Mouse (Mus musculus) forebrain, postnatal 0 days (tissue): ENCODE results near the gene Fam174b. TPM values are rescaled to one million over a fixed set of nuclear protein-coding genes. Genes with fewer than 3 reads are reported as not detected.

Source experiments
- ATAC-seq: fragments of 200-750 bp; cut with Nextera tagmentation; 2 replicates; pipeline ENCODE4 v1.8.0; 2017; ENCODE audit warnings: mild to moderate bottlenecking, moderate library complexity
- DNase-seq: peaks from one replicate; pipeline ENCODE4 v3.0.0-alpha.2; 2015
- H3K27ac ChIP-seq: fragments of 300-500 bp; sonication (generic); 2 replicates; pipeline ENCODE4 v1.5.1; 2014; ENCODE audit warnings: low read depth, mild to moderate bottlenecking, antibody characterized with exemption, low read length, moderate library complexity, mixed read lengths
- H3K27me3 ChIP-seq: fragments of 300-500 bp; sonication (generic); 2 replicates; pipeline ENCODE4 v1.6.1; 2014; ENCODE audit warnings: mild to moderate bottlenecking, low read length, mixed read lengths; ENCODE audit not compliant: insufficient read depth
- H3K36me3 ChIP-seq: fragments of 300-500 bp; sonication (generic); 2 replicates; pipeline ENCODE4 v1.6.1; 2014; ENCODE audit warnings: mild to moderate bottlenecking, moderate library complexity; ENCODE audit not compliant: insufficient read depth
- H3K4me1 ChIP-seq: fragments of 300-500 bp; sonication (generic); 2 replicates; pipeline ENCODE4 v1.6.1; 2014; ENCODE audit warnings: antibody characterized with exemption; ENCODE audit not compliant: insufficient read depth
- H3K4me2 ChIP-seq: fragments of 300-500 bp; sonication (generic); 2 replicates; pipeline ENCODE4 v1.6.1; 2014; ENCODE audit warnings: low read depth, mild to moderate bottlenecking, moderate library complexity
- H3K4me3 ChIP-seq: fragments of 300-500 bp; sonication (generic); 2 replicates; pipeline ENCODE4 v1.5.1; 2014; ENCODE audit warnings: low read depth, low read length, mixed read lengths
- H3K9ac ChIP-seq: fragments of 300-500 bp; sonication (generic); 2 replicates; pipeline ENCODE4 v1.6.1; 2014; ENCODE audit warnings: mild to moderate bottlenecking
- H3K9me3 ChIP-seq: fragments of 300-500 bp; sonication (generic); 2 replicates; pipeline ENCODE4 v1.6.1; 2016; ENCODE audit warnings: low read length
- CTCF ChIP-seq: sonication (generic); IDR thresholded peaks from 2 replicates; pipeline ENCODE4 v1.5.1; 2016; ENCODE audit warnings: antibody characterized with exemption, control low read depth, low read depth
- WGBS: fragments of 180-500 bp; shearing (Covaris S2); extraction: QIAGEN DNeasy Blood & Tissue Kit; methylation state at CpG from one replicate; pipeline ENCODE4 v1.1.7; 2014; 5-methylcytosine and 5-hydroxymethylcytosine counted together
- polyA plus RNA-seq: library from polyadenylated mRNA; unstranded; fragments of >200 nt; fragmentation: Nextera tagmentation; extraction: Ambion mirVana; gene quantifications from 2 replicates; pipeline ENCODE4 v1.2.1, GENCODE M21; 2015
- total RNA-seq: library from RNA; depleted of rRNA; stranded (reverse); fragments of >200 nt; gene quantifications from 2 replicates; pipeline ENCODE4 v1.2.3, GENCODE M21; 2014

The Fam174b gene
- total and polyA plus RNA-seq, 2 experiments from 2014 or later = 35.6 to 44.9 TPM

- H3K9me3 ChIP-seq = no peaks in the 10 kb centered on the region
Observed at GRCm38 (mm10) chr7:73785815-73786214, 45.7 kb downstream of the Fam174b start.

GRCm38 (mm10) chr7:73787513-73787912 is 47.4 kb downstream of the Fam174b start:
- Histone ChIP-seq H3K4me3 (no peak overlapping the region), H3K9ac (no peak overlapping the region), H3K27ac (no peak overlapping the region), H3K4me2 (no peak overlapping the region), H3K27me3 (no peaks in the 10 kb centered on the region), H3K4me1 (no peaks in the 10 kb centered on the region), H3K9me3 (no peaks in the 10 kb centered on the region), H3K36me3 (no peaks in the 10 kb centered on the region)
- WGBS = 82% methylated on average over 8 of the region's 8 CpGs
- TF ChIP-seq CTCF = no peak
- no peak for DNase-seq
- no peak for ATAC-seq

More at GRCm38 (mm10) chr7:73785815-73786214, 45.7 kb downstream of the Fam174b start:
- DNase-seq = no peak
- WGBS = 94% methylated on average over 4 of the region's 4 CpGs
- Histone ChIP-seq H3K36me3 (no peaks in the 10 kb centered on the region), H3K4me1 (no peaks in the 10 kb centered on the region), H3K4me3 (no peak overlapping the region), H3K4me2 (no peak overlapping the region), H3K27ac (no peak overlapping the region), H3K27me3 (no peaks in the 10 kb centered on the region), H3K9ac (no peak overlapping the region)
- no peak for ATAC-seq
- TF ChIP-seq CTCF = no peak

DNA sequence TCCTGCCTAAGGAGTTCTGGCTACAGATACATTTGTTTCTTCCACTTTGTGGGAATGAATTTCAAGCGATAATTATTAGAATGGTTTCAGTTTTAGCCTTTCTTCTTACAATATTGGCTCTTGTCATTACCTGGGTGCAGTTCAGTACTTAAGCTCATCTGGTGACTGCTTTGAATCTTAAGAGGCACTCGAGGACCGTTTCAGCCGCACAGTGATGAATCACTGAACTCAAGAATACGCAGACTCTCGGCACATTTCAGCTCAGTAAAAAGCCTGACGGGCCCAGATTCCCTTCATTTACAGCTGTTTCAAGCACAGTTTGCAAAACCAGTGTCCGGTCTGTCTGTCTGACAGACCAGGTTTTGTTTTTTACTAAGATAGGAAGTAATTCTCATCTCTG is 51.0 kb downstream of the Fam174b start:
- H3K4me3 ChIP-seq = no peak overlapping the region
- DNase-seq = no peak

DNA sequence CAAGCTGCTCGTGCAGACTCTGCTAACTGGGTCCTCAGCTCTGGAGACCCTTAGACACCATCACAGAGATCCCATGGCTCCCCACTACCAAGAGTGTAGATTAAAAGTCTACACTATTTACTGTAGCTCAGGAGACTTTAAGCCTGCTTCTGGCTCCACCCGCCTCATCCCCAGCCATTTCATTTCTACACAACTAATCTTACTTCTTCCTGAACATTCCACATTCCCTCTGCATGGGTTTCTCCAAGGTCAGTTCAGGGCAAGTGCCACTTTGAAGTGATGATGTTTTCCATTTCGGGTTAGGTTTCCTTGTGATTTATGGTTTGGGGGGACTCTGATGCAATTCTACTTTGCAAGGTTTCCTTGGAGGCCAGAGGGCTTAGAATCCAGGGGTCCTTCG is 52.1 kb downstream of the Fam174b start:
- whole genome bisulfite sequencing = 89% methylated on average over 4 of the region's 4 CpGs
- Histone ChIP-seq H3K9me3 (no peaks in the 10 kb centered on the region), H3K27ac (no peak overlapping the region), H3K4me2 (no peak overlapping the region), H3K36me3 (no peaks in the 10 kb centered on the region), H3K4me1 (no peaks in the 10 kb centered on the region), H3K9ac (no peak overlapping the region), H3K27me3 (no peaks in the 10 kb centered on the region), H3K4me3 (no peak overlapping the region)
- no peak for ATAC-seq
- no peak for DNase-seq
- TF ChIP-seq CTCF = no peak

More for the DNA sequence above, 51.0 kb downstream of the Fam174b start:
- no peak overlapping the region for H3K4me2 ChIP-seq
- H3K36me3 ChIP-seq = no peaks in the 10 kb centered on the region
- H3K9ac ChIP-seq = no peak overlapping the region
- no peaks in the 10 kb centered on the region for H3K4me1 ChIP-seq
- no peak overlapping the region for H3K27ac ChIP-seq
- TF ChIP-seq CTCF = no peak
- ATAC-seq = no peak
- H3K27me3 ChIP-seq = no peaks in the 10 kb centered on the region
- 57% methylated on average over 8 of the region's 8 CpGs for WGBS
- H3K9me3 ChIP-seq = no peaks in the 10 kb centered on the region

DNA sequence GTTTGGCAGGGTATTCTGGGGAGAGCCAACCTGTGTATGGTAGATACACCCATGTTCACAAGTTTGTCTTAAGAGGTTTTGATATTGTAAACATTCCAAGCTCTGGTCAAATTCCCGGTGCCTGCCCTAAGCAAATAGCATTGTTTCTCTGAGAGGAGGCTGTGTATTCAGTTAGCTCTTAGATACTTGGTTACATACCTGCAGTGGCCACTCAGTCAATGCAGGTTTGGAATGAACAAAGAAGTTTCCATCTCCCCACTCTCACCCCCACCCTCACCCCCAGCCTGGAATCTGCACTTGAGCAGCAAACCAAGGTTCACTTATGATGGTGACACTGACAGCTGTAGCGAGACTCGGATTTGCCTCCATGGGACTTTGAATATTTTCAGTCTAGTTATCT is 52.5 kb downstream of the Fam174b start:
- WGBS = 64% methylated on average over 3 of the region's 3 CpGs
- no peak for ATAC-seq

DNA sequence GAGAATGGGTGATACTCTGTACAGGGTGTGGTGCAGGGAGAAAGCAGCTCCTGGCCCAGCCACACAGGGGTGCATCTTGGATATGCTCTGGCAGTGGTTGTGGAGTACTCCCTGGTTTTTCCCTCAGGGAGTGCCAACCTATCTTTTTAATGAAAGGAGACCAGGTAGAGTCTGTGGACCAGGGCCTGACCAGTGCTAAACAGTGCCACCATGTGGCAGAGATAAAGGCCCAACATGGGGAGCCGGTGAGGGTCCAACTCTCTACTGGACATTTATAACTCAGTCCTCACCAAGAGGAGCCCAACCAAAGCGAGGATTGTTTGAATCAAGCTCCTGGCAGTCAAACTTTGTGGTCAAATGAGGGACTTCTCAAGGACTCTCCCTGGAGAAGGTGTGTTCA is 69.2 kb downstream of the Fam174b start:
- Histone ChIP-seq H3K9ac (no peak overlapping the region), H3K4me3 (no peak overlapping the region), H3K9me3 (no peaks in the 10 kb centered on the region), H3K4me1 (no peaks in the 10 kb centered on the region), H3K27me3 (no peaks in the 10 kb centered on the region), H3K27ac (no peak overlapping the region), H3K4me2 (no peak overlapping the region), H3K36me3 (no peaks in the 10 kb centered on the region)
- DNase-seq (no peak), ATAC-seq (no peak)
- peak; percentile 33 for TF ChIP-seq CTCF
- 78% methylated on average over 2 of the region's 2 CpGs for WGBS

More for the DNA sequence above, 52.5 kb downstream of the Fam174b start:
- Histone ChIP-seq H3K27ac (no peak overlapping the region), H3K27me3 (no peaks in the 10 kb centered on the region), H3K9me3 (no peaks in the 10 kb centered on the region), H3K4me1 (no peaks in the 10 kb centered on the region), H3K36me3 (no peaks in the 10 kb centered on the region), H3K4me3 (no peak overlapping the region), H3K4me2 (no peak overlapping the region), H3K9ac (no peak overlapping the region)
- no peak for DNase-seq
- TF ChIP-seq CTCF = no peak

GRCm38 (mm10) chr7:73811439-73811838 is 71.3 kb downstream of the Fam174b start:
- no peak for ATAC-seq

More at GRCm38 (mm10) chr7:73811439-73811838, 71.3 kb downstream of the Fam174b start:
- DNase-seq = no peak
- Histone ChIP-seq H3K27ac (no peak overlapping the region), H3K9me3 (no peaks in the 10 kb centered on the region), H3K4me3 (no peak overlapping the region), H3K36me3 (no peaks in the 10 kb centered on the region), H3K4me1 (no peaks in the 10 kb centered on the region), H3K4me2 (no peak overlapping the region), H3K9ac (no peak overlapping the region), H3K27me3 (no peaks in the 10 kb centered on the region)
- TF ChIP-seq CTCF = no peak
- WGBS = 93% methylated on average over 7 of the region's 7 CpGs
